Mouse (Mus musculus): Measurements from ENCODE around the gene Rnaset2b. TPM values are rescaled to one million over a fixed set of nuclear protein-coding genes. Genes with fewer than 3 reads are reported as not detected.

Gene Rnaset2b
- 42.0 and 55.3 TPM in 2 replicates for polyA plus RNA-seq (2012; rRNA removed; ENCODE audit: low replicate concordance)

GRCm38 (mm10) chr17:6970334-6970733 is at the start of gene Rnaset2b:
Gene Rnaset2b (plus strand): TSS chr17:6970634.

GRCm38 (mm10) chr17:6947984-6948768 is 22.3 kb upstream of the Rnaset2b start, which contains the start of gene Rsph3b:
Gene Rsph3b (minus strand): TSS chr17:6948682.

DNA sequence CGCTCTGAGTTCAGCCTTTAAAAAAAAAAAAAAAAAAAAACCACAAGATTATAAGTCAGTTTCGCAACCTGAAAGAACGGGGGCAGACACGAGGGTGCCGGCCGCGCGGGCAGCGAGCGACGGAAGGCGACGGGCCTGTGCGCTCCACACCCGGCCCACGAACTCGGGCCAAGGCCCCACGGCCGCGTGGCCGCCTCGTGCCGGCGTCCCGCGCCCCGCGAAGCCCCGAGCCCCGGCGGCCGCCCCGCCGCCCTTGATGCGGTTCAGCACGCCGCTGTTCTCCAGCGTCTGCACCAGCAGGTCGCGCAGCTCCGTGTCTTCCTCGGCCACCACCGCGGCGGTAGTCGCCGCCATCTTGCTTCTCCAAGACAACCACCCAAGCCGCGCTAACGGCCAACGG is 9.7 kb upstream of the Rnaset2b start, which contains the start of gene Tagap1:
Gene Tagap1 (minus strand): TSS at position 381 of the 400 bp plus-strand sequence.

DNA sequence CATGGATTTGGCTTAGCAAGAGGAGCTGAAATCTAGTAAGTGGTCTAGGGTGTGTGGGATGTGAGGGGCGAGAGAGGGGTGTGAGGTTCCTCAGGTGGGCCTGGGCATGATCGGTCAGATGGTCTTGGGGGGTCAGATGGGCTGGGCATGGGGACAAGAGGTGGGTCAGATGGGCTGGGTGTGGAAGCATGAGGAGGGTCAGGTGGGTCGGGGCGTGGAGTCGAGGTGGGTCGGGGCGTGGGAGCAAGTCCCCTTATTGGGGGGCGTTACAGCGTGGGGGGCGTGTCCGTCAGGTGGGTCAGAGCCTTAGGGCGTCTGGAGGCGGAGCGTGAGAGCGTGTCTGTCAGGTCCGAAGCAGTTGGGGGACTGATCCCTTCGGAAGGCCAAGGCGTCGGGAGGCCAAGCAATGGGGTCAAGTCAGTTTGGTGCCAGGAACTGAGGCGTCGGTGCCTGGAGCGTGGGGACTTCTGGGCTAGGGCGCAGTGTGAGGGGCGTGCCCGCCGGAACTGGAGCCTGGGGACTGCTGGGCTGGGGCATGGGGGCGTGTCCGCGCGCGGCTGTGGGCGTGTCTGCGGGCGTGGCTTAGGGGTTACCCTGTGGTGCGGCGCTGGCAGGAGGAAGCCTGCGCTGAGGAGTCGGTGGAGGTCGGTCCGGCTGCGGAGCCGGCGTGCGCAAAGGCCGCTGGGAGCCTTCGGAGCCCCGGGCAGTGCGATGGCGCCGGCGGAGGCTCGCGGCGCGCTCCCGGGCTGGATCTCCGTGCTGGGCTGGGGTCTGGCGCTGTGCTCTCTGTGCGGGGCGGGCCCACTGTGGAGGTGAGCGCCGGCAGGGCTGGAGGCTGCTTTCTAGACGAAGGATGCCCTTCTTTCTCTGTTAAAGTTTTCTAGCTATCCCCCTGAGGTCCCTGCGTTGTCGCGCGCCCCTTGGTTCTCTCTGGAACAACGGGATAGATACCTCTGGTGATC is 8.1 kb downstream of the Rnaset2b start, which contains the start of gene Gm49721:
Gene Gm49721 (plus strand): TSS at position 618 of the 962 bp plus-strand sequence.

GRCm38 (mm10) chr17:7025257-7025656 is 54.8 kb downstream of the Rnaset2b start, which contains the start of gene Gm1604a:
Gene Gm1604a (plus strand): TSS chr17:7025568.

Other genes starting within 250 kb of the Rnaset2b start
- 102 and 171 TPM in 2 replicates for gene Ezr, start 187.8 kb upstream of the Rnaset2b start, polyA plus RNA-seq (2012; rRNA removed; ENCODE audit: low replicate concordance)
- 25.1 and 29.1 TPM in 2 replicates for gene Rsph3b, start 22.0 kb upstream of the Rnaset2b start, polyA plus RNA-seq (2012; rRNA removed; ENCODE audit: low replicate concordance)
- 3.1 and 4.2 TPM in 2 replicates for gene Tagap1, start 9.5 kb upstream of the Rnaset2b start, polyA plus RNA-seq (2012; rRNA removed; ENCODE audit: low replicate concordance)
- 9.4 TPM in 1 of 2 replicates, not detected in the other for gene Gm49721, start 8.3 kb downstream of the Rnaset2b start, polyA plus RNA-seq (2012; rRNA removed; ENCODE audit: low replicate concordance)
- not detected in 2 replicates for gene Gm1604a, start 54.9 kb downstream of the Rnaset2b start, polyA plus RNA-seq (2012; rRNA removed; ENCODE audit: low replicate concordance)
- 1.5 and 1.6 TPM in 2 replicates for gene Rps6ka2, start 199.5 kb downstream of the Rnaset2b start, polyA plus RNA-seq (2012; rRNA removed; ENCODE audit: low replicate concordance)